Mouse (Mus musculus): ENCODE measurements around the gene Ret.

Gene Ret

DNA sequence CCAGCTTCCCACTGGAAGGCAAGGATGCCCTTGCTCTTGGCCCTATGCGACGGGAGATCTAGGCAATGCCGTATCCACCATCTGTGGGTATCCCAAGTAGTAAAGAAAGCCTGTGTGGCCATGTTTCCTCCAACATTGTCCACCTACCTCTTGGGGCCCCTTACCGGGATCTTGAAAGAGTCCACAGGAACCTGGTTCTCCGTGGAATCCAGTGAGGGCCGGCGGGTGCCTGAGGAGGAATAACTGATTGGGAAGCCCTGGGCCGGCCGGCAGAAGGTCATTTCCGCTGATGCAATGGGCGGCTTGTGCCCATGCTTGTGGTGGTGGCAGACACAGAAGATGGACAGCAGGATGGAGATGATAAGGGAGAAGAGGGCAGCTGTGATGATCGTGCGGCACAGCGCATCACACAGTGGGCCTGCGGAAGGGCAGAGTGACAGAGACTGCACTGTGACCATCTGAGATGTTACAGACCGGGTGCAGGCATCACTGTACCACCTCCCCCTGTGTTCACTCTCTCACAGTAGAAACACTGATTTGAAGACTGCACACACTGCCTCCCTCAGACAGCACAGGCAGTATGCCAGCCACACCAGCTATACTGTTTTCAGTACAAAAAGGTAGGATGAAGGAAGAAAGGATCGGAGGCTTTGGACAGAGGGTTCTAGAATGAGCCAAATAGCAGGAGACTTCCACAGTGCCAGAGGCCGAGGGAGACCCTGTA, 24.1 kb downstream of the Ret start:
- no peak for DNase-seq

- no peak for DNase-seq
Measured at GRCm38 (mm10) chr6:118171386-118171785, 26.1 kb downstream of the Ret start.

GRCm38 (mm10) chr6:118168106-118168505, 29.4 kb downstream of the Ret start:
- DNase-seq = no peak

- DNase-seq = no peak
Measured at GRCm38 (mm10) chr6:118167013-118167412, 30.5 kb downstream of the Ret start.

- DNase-seq = no peak
Measured at GRCm38 (mm10) chr6:118165516-118165915, 32.0 kb downstream of the Ret start.

DNA sequence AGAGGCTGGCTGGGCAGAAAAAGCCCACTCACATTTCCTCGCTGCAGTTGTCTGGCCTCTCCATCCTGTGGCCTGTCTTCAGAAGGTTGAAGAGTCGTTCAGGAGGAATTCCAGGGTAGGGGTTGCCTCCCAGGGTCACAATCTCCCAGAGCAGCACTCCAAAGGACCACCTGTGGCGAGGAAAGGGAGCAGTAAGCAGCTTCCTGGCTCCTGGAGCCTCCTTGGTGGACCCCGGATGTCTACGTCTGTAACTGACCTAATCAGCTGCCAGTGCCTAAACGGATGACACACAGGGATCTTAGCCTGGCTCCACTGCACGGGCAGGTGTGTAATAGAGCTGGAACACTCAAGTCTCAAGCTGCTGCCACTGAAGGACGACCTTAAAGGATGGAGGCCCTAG, 32.8 kb downstream of the Ret start:
- DNase-seq = no peak

DNA sequence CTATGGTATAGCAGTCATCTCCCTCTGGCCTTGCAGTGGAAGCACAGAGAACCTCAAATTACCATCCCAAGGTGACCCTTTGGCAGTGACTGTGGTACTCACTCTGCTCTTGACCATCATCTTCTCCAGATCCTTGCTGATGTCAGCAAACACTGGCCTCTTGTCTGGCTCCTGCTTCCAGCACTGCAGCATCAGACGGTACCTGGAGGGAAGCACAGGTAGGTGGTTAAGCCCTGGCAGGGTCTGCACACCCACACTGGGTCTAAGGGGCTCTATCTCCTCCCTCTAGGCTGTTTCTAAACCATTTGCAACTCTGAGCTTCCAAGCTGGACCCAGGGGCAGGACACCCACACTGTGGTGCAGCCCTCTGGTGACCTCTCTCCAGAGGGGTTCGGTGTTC, 34.4 kb downstream of the Ret start:
- DNase-seq = no peak

DNA sequence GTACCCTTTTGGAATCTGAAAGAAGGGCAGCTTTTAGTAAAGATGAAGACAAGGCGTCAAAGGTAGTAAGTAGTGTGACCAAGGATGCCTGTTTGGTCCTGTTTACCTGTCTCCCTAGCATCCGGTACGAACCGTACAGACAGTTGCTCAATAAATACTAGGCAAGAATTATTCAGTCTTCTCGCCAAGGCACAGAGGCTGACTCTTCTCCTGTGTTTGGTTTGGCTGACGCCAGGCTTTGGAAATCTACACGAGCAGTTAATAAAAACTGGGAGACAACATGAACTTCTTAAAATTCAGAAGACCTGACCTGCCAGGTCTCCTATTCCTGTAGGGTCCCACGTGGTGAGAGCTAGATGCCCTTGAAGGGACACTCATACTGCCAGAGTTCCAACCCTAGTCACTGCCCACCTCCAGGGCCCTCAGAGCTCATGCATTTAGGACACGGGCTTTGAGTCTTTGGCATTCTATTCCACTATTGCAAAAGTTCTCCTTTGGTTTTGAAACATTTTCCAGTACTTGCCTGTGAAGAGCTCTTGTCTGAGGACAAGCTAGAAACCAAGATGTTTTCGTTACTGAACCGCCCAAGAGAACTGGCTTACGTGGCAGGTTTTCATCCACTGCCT, 34.9 kb downstream of the Ret start:
- DNase-seq = no peak

DNA sequence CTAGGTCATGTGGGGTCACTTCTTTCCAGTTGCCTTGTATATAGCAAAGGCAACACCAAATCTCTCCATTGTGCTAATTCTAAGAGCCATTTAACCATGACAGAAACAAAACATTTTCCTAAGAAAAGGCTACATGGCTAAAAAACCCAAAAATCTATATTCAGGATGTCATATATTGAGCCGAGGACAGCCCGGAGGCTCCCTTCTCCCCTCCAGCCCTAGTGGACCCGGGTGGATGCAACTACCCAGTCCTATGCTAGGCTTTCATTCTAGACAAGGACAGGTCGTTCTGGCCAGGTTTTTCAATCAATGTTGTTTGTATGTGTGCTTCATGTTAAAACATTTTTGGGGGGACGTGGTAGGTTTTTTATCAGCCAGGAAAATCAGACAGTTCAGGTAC, 44.4 kb downstream of the Ret start:
- DNase-seq = no peak

GRCm38 (mm10) chr6:118150988-118151387, 46.5 kb downstream of the Ret start:
- DNase-seq = no peak

DNA sequence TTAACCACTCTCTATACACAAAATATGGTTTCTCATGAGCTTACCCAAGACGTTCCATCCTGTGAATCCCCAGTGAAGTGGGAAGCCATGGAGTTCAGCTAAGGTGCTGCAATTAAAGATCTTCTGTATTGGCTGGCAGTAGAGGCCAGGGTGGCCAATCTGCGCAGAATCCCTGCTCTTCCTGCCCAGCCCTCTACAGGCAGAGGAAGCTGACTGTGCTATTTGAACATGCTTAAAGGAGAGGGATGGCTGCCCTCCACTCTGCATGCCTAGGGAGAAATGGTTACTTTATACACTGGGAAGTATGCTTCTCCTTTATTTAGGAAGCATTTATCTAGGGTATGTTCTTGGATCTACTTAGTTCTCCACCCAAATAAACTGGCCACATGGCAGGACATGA, 47.0 kb downstream of the Ret start:
- no peak for DNase-seq

DNA sequence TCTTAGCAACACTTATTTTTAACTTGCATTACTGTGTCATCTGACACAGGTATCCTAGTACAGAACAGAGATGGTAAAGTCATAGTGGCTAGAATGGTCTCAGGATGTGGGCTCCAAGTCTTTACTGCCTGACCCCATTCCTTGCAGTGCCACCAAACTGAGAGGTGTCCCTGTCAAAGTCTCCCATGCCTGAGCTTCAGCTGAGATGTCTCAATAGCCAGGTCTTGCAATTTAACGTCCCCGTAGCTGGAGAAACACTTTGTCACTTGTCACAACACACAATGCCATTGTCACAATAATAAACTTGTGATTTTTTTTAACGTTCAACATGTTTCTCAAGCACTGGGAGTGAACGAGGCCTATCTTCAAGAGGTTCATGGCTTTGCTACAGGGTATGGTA, 47.4 kb downstream of the Ret start:
- no peak for DNase-seq

DNA sequence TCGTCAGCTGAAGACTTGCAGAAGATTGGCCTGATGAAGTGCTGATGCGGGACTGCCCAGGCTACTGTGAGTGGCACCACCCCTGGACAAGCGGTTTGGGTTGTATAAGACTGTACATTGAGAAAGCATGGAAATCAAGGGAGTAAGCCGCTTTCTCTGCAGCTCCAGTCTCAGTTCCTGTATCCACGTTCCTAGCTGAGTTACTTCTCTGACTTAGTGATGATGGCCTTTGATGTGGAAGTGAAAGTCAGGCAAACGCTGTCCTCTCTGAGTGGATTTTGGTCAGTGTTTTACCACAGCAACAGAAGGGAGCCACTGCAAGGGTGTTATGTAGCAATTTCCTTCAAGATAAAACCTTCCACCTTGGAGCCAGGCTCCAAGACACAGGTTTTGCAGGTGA, 56.6 kb downstream of the Ret start:
- no peak for DNase-seq

DNA sequence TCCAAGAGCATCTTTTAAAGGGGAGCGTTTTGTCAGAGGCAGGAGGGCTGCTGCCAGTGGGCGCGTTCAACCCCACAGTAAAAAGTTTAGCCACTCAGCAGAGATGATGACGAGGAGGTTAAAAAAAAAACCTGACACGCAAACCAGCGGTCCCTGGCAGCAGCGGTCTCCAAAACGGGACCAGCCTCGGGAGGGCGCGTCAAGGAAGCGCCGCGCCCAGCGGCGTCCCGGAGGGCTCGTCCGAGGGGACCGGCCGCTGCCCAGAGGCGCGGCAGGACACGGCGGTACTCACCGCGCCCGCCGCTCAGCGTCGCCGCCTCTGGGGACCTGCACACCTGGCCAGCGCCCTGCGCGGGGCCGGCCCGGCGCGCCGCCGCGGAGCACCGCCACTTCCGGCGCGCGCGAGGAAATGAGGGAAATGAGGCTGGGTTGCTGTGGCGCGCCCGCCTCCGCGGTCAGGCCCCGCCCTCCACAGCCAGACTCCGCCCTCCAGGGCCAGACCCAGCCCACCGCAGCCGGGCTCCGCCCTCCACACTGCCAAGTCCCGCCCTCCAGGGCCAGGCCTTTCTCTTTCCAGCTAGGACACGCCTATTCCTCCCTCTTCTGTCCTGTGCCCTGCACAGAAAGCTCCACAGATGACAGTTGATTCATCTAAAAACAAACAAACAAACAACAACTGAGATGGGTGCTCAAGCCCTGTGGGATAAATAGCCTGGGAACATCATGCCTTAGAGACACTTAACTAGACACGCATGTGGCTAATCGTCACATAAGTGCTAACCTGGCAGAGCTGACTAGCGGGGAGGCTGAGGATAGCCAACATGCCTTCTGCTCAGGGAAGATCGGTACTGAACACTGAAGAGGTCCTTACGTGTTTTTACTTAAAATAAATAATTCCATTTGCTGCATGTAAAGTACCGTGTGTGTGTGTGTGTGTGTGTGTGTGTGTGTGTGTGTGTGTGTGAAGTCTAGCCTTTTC, 58.5 kb downstream of the Ret start, which contains the start of gene Csgalnact2:
Gene Csgalnact2, minus strand, starts transcription at position 410 of the 979 bp plus-strand sequence.
- peak; percentile 91 to 97 for DNase-seq

- no peak for DNase-seq
Measured at GRCm38 (mm10) chr6:118137148-118137547, 60.4 kb downstream of the Ret start.

- no peak for DNase-seq
Measured at GRCm38 (mm10) chr6:118134461-118134860, 63.1 kb downstream of the Ret start.

DNA sequence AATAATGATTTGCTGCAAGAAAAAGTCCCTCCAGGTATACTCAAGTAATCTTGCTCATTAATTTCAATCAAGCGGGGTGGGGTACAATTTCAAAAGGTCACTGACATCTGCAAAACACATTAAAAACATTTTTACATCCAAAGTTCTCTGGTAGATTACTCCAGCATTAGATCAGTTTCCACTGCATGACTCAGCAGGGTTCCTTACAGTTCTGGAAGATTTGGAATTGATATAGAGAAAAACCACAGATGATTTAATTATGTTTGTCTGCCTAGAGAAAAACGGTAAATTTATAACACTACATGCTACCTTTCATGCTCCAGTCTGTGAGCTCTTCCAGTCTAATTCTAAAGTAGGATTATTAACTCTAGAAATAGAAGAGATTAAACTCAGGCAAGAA, 67.5 kb downstream of the Ret start:
- no peak for DNase-seq

- no peak for DNase-seq
Measured at GRCm38 (mm10) chr6:118127827-118128487, 69.6 kb downstream of the Ret start.

GRCm38 (mm10) chr6:118127198-118127597, 70.3 kb downstream of the Ret start:
- no peak for DNase-seq

DNA sequence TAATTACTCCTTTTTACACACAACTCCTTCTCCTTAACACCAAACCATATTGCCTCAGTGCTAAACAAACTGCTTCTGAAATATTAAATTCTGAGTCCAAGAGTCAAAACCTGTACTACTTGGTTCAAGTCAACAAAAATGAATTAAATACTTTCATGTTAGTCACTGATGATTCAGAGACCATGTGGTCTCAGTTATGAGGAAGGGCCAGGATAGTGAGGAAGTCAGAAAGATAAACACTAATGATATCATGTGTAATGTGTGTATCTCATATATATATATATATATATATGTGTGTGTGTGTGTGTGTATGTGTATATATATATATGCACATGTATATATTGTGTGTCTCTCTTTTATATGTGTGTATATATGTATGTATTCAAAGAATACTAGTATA, 70.9 kb downstream of the Ret start:
- no peak for DNase-seq

- DNase-seq = no peak
Measured at GRCm38 (mm10) chr6:118122767-118123166, 74.8 kb downstream of the Ret start.

- no peak for DNase-seq
Measured at GRCm38 (mm10) chr6:118111810-118112209, 85.7 kb downstream of the Ret start.

All from cerebellum, adult 18-20 months (tissue).